Mouse (Mus musculus) c-Kit-positive CD71-negative TER-119-negative erythroid progenitor cells, embryonic 14.5 days (primary cell): Measurements from ENCODE around the gene Map3k20.

Source experiments
- DNase-seq: peaks from one replicate; pipeline ENCODE4 v3.0.0-alpha.2; 2013; ENCODE audit warnings: low read depth

Map3k20 gene

GRCm38 (mm10) chr2:72382662-72383061 lies 97.2 kb downstream of the Map3k20 start:
- DNase-seq, result no peak

GRCm38 (mm10) chr2:72383321-72383720 lies 97.9 kb downstream of the Map3k20 start:
- DNase-seq, result no peak

- no peak for DNase-seq
Observed at GRCm38 (mm10) chr2:72389411-72389810, 104.0 kb downstream of the Map3k20 start.

- DNase-seq, result peak; percentile 66
Observed at GRCm38 (mm10) chr2:72389942-72390341, 104.5 kb downstream of the Map3k20 start.

- no peak for DNase-seq
Observed at GRCm38 (mm10) chr2:72390474-72390873, 105.0 kb downstream of the Map3k20 start.

GRCm38 (mm10) chr2:72391024-72391423 lies 105.6 kb downstream of the Map3k20 start:
- no peak for DNase-seq

GRCm38 (mm10) chr2:72391721-72392120 lies 106.3 kb downstream of the Map3k20 start:
- DNase-seq, result no peak

- DNase-seq, result no peak
Observed at GRCm38 (mm10) chr2:72392316-72392715, 106.9 kb downstream of the Map3k20 start.

- no peak for DNase-seq
Observed at GRCm38 (mm10) chr2:72396934-72397333, 111.5 kb downstream of the Map3k20 start.

GRCm38 (mm10) chr2:72398227-72398626 lies 112.8 kb downstream of the Map3k20 start:
- DNase-seq, result peak; percentile 58

- DNase-seq, result no peak
Observed at GRCm38 (mm10) chr2:72399469-72400195, 114.2 kb downstream of the Map3k20 start.

- no peak for DNase-seq
Observed at GRCm38 (mm10) chr2:72401290-72401689, 115.9 kb downstream of the Map3k20 start.

GRCm38 (mm10) chr2:72405621-72406555 lies 120.5 kb downstream of the Map3k20 start:
- DNase-seq, result no peak

- DNase-seq, result no peak
Observed at GRCm38 (mm10) chr2:72406701-72407100, 121.3 kb downstream of the Map3k20 start.

GRCm38 (mm10) chr2:72407341-72408092 lies 122.1 kb downstream of the Map3k20 start:
- no peak for DNase-seq

- DNase-seq, result no peak
Observed at GRCm38 (mm10) chr2:72409968-72410367, 124.5 kb downstream of the Map3k20 start.

GRCm38 (mm10) chr2:72412266-72412665 lies 126.8 kb downstream of the Map3k20 start:
- DNase-seq, result no peak

GRCm38 (mm10) chr2:72415416-72415815 lies 130.0 kb downstream of the Map3k20 start:
- no peak for DNase-seq

GRCm38 (mm10) chr2:72416095-72417080 lies 131.0 kb downstream of the Map3k20 start:
- DNase-seq, result no peak

- DNase-seq, result no peak
Observed at GRCm38 (mm10) chr2:72420561-72420960, 135.1 kb downstream of the Map3k20 start.

- no peak for DNase-seq
Observed at GRCm38 (mm10) chr2:72424656-72425055, 139.2 kb downstream of the Map3k20 start.
